Mouse (Mus musculus) liver, postnatal 0 days (tissue): ENCODE measurements around the gene Lef1. TPM values are rescaled to one million over a fixed set of nuclear protein-coding genes. Genes with fewer than 3 reads are reported as not detected.

Source experiments
- ATAC-seq: fragments of 200-750 bp; cut with Nextera tagmentation; 2 replicates; pipeline ENCODE4 v1.8.0; 2017; ENCODE audit warnings: mild to moderate bottlenecking, moderate library complexity
- DNase-seq: peaks from one replicate; pipeline ENCODE4 v3.0.0-alpha.2; 2016
- H3K27ac ChIP-seq: fragments of 300-500 bp; sonication (generic); 2 replicates; pipeline ENCODE4 v1.5.1; 2014; ENCODE audit warnings: antibody characterized with exemption, moderate library complexity, mild to moderate bottlenecking, low read depth
- H3K27me3 ChIP-seq: fragments of 300-500 bp; sonication (generic); 2 replicates; pipeline ENCODE4 v1.6.1; 2014; ENCODE audit warnings: low read length, control low read depth, mixed read lengths; ENCODE audit not compliant: insufficient read depth
- H3K36me3 ChIP-seq: fragments of 300-500 bp; sonication (generic); replicated peaks from 2 replicates; pipeline ENCODE4 v1.6.1; 2014; ENCODE audit warnings: mild to moderate bottlenecking, control low read depth, low read length, moderate library complexity, mixed read lengths; ENCODE audit not compliant: insufficient read depth
- H3K4me1 ChIP-seq: fragments of 300-500 bp; sonication (generic); 2 replicates; pipeline ENCODE4 v1.6.1; 2014; ENCODE audit warnings: antibody characterized with exemption, mild to moderate bottlenecking, control low read depth; ENCODE audit not compliant: insufficient read depth
- H3K4me2 ChIP-seq: fragments of 300-500 bp; sonication (generic); 2 replicates; pipeline ENCODE4 v1.6.1; 2014; ENCODE audit warnings: low read depth, mild to moderate bottlenecking, low read length, moderate library complexity, mixed read lengths
- H3K4me3 ChIP-seq: fragments of 300-500 bp; sonication (generic); 2 replicates; pipeline ENCODE4 v1.5.1; 2014; ENCODE audit warnings: low read depth, low read length
- H3K9ac ChIP-seq: fragments of 300-500 bp; sonication (generic); replicated peaks from 2 replicates; pipeline ENCODE4 v1.6.1; 2014; ENCODE audit warnings: mild to moderate bottlenecking, moderate library complexity
- H3K9me3 ChIP-seq: fragments of 300-500 bp; sonication (generic); 2 replicates; pipeline ENCODE4 v1.6.1; 2016; ENCODE audit warnings: mild to moderate bottlenecking, control low read depth, low read length, mixed read lengths
- CTCF ChIP-seq: sonication (generic); IDR thresholded peaks from 2 replicates; pipeline ENCODE4 v1.5.1; 2016; ENCODE audit warnings: antibody characterized with exemption, low read depth
- EP300 ChIP-seq: IDR thresholded peaks from 2 replicates; pipeline ENCODE4 v1.6.1; 2016; ENCODE audit warnings: antibody characterized with exemption, low read depth, mild to moderate bottlenecking
- WGBS: fragments of 180-500 bp; shearing (Covaris S2); extraction: QIAGEN DNeasy Blood & Tissue Kit; methylation state at CpG from one replicate; pipeline ENCODE4 v1.1.7; 2014; ENCODE audit not compliant: insufficient replicate concordance; 5-methylcytosine and 5-hydroxymethylcytosine counted together
- polyA plus RNA-seq: library from polyadenylated mRNA; unstranded; fragments of >200 nt; fragmentation: Nextera tagmentation; extraction: Ambion mirVana; gene quantifications from 2 replicates; pipeline ENCODE4 v1.2.1, GENCODE M21; 2015

The Lef1 gene
- polyA plus RNA-seq, 1 experiment from 2014 or later, result 2.2 TPM

- H3K9ac ChIP-seq, result no peak overlapping the region
- no peak overlapping the region for H3K4me3 ChIP-seq
- DNase-seq (no peak), ATAC-seq (no peak)
- H3K4me1 ChIP-seq, result peaks cover 5% of the 10 kb centered on the region; the same call in 1 of the 2 replicates
- no peaks in the 10 kb centered on the region for H3K27me3 ChIP-seq
- WGBS, result 78% methylated on average over 13 of the region's 13 CpGs
- H3K9me3 ChIP-seq, result no peaks in the 10 kb centered on the region
- peaks cover 6% of the 10 kb centered on the region for H3K36me3 ChIP-seq
- no peak for TF ChIP-seq EP300
- no peak for TF ChIP-seq CTCF
- no peak overlapping the region for H3K27ac ChIP-seq
- no peak overlapping the region for H3K4me2 ChIP-seq
Measured at GRCm38 (mm10) chr3:131250978-131251377, 140.7 kb downstream of the Lef1 start.

GRCm38 (mm10) chr3:131251601-131252000 lies 141.3 kb downstream of the Lef1 start:
- ATAC-seq (no peak), DNase-seq (no peak)
- H3K4me3 ChIP-seq, result no peak overlapping the region
- H3K9me3 ChIP-seq, result no peaks in the 10 kb centered on the region
- no peak overlapping the region for H3K27ac ChIP-seq
- H3K4me2 ChIP-seq, result no peak overlapping the region
- peaks cover 6% of the 10 kb centered on the region for H3K36me3 ChIP-seq
- no peaks in the 10 kb centered on the region for H3K27me3 ChIP-seq
- peaks cover 5% of the 10 kb centered on the region; the same call in 1 of the 2 replicates for H3K4me1 ChIP-seq
- no peak for TF ChIP-seq EP300
- no peak for TF ChIP-seq CTCF
- 80% methylated on average over 7 of the region's 7 CpGs for WGBS
- no peak overlapping the region for H3K9ac ChIP-seq

- H3K9me3 ChIP-seq, result no peaks in the 10 kb centered on the region
- 0 out of 2 replicates have a peak, but pooled peaks cover 2% of the 10 kb centered on the region for H3K4me1 ChIP-seq
- H3K36me3 ChIP-seq, result peaks cover 7% of the 10 kb centered on the region; the same call in 1 of the 2 replicates
- TF ChIP-seq CTCF (no peak), EP300 (no peak)
- ATAC-seq (no peak), DNase-seq (no peak)
- no peak overlapping the region for H3K9ac ChIP-seq
- H3K4me3 ChIP-seq, result no peak overlapping the region
- WGBS, result 90% methylated on average over 4 of the region's 4 CpGs
- H3K4me2 ChIP-seq, result no peak overlapping the region
- no peaks in the 10 kb centered on the region for H3K27me3 ChIP-seq
- H3K27ac ChIP-seq, result no peak overlapping the region
Measured at GRCm38 (mm10) chr3:131254991-131255390, 144.7 kb downstream of the Lef1 start.

GRCm38 (mm10) chr3:131255399-131255981 lies 145.2 kb downstream of the Lef1 start:
- Histone ChIP-seq H3K27me3 (no peaks in the 10 kb centered on the region), H3K4me2 (no peak overlapping the region), H3K4me3 (no peak overlapping the region), H3K9ac (no peak overlapping the region), H3K4me1 (no peaks in the 10 kb centered on the region), H3K27ac (no peak overlapping the region), H3K36me3 (peaks cover 7% of the 10 kb centered on the region; the same call in 1 of the 2 replicates), H3K9me3 (no peaks in the 10 kb centered on the region)
- 81% methylated on average over 3 of the region's 3 CpGs for WGBS
- TF ChIP-seq CTCF (no peak), EP300 (no peak)
- DNase-seq (no peak), ATAC-seq (no peak)

- H3K4me1 ChIP-seq, result no peaks in the 10 kb centered on the region
- no peak overlapping the region for H3K4me2 ChIP-seq
- H3K27ac ChIP-seq, result no peak overlapping the region
- DNase-seq (no peak), ATAC-seq (no peak)
- 79% methylated on average over 3 of the region's 3 CpGs for WGBS
- H3K9me3 ChIP-seq, result no peaks in the 10 kb centered on the region
- no peak overlapping the region for H3K9ac ChIP-seq
- TF ChIP-seq EP300 (no peak), CTCF (no peak)
- peaks cover 7% of the 10 kb centered on the region; the same call in 1 of the 2 replicates for H3K36me3 ChIP-seq
- H3K4me3 ChIP-seq, result no peak overlapping the region
- H3K27me3 ChIP-seq, result no peaks in the 10 kb centered on the region
Measured at GRCm38 (mm10) chr3:131258921-131259320, 148.7 kb downstream of the Lef1 start.

GRCm38 (mm10) chr3:131259392-131259965 lies 149.2 kb downstream of the Lef1 start:
- Histone ChIP-seq H3K27me3 (no peaks in the 10 kb centered on the region), H3K4me1 (no peaks in the 10 kb centered on the region), H3K9ac (no peak overlapping the region), H3K27ac (no peak overlapping the region), H3K4me2 (no peak overlapping the region), H3K4me3 (no peak overlapping the region), H3K36me3 (0 out of 2 replicates have a peak, but pooled peaks cover 7% of the 10 kb centered on the region), H3K9me3 (no peaks in the 10 kb centered on the region)
- ATAC-seq, result no peak
- TF ChIP-seq EP300 (no peak), CTCF (no peak)
- no peak for DNase-seq
- WGBS, result 81% methylated on average over 9 of the region's 9 CpGs
